Mouse (Mus musculus): ENCODE data around the gene Slc1a3. TPM values are rescaled to one million over a fixed set of nuclear protein-coding genes. Genes with fewer than 3 reads are reported as not detected.

The Slc1a3 gene
- polyA plus RNA-seq, 1 experiment from 2014 or later = 0.47 TPM

- no peak for ATAC-seq (ENCODE audit: low read depth)
- Histone ChIP-seq H3K9ac (ENCODE audit: low read depth, low read length) (no peak overlapping the region), H3K4me1 (ENCODE audit: control insufficient read depth, low read depth, low read length) (no peaks in the 10 kb centered on the region), H3K27ac (ENCODE audit: low read length) (no peak overlapping the region), H3K9me3 (replicated peaks; ENCODE audit: control insufficient read depth, low read length) (no peaks in the 10 kb centered on the region), H3K4me3 (ENCODE audit: low read depth, low read length) (no peak overlapping the region), H3K27me3 (ENCODE audit: control insufficient read depth, insufficient read depth, low read depth, low read length) (no peaks in the 10 kb centered on the region), H3K4me2 (ENCODE audit: low read depth, low read length) (no peak overlapping the region), H3K36me3 (ENCODE audit: control insufficient read depth, insufficient read depth) (no peaks in the 10 kb centered on the region)
- WGBS (ENCODE audit: insufficient replicate concordance) = 74% methylated on average over 4 of the region's 4 CpGs
These were observed 23.7 kb downstream of the Slc1a3 start for GRCm38 (mm10) chr15:8686846-8687245.

- Histone ChIP-seq H3K9me3 (replicated peaks; ENCODE audit: control insufficient read depth, low read length) (no peaks in the 10 kb centered on the region), H3K36me3 (ENCODE audit: control insufficient read depth, insufficient read depth) (no peaks in the 10 kb centered on the region), H3K4me1 (ENCODE audit: control insufficient read depth, low read depth, low read length) (no peaks in the 10 kb centered on the region), H3K27ac (ENCODE audit: low read length) (no peak overlapping the region), H3K4me2 (ENCODE audit: low read depth, low read length) (no peak overlapping the region), H3K4me3 (ENCODE audit: low read depth, low read length) (no peak overlapping the region), H3K27me3 (ENCODE audit: control insufficient read depth, insufficient read depth, low read depth, low read length) (no peaks in the 10 kb centered on the region), H3K9ac (ENCODE audit: low read depth, low read length) (no peak overlapping the region)
- 78% methylated on average over 7 of the region's 7 CpGs for WGBS (ENCODE audit: insufficient replicate concordance)
- ATAC-seq (ENCODE audit: low read depth) = no peak
These were observed 25.1 kb downstream of the Slc1a3 start for GRCm38 (mm10) chr15:8685506-8685905.

- H3K9me3 ChIP-seq (replicated peaks; ENCODE audit: control insufficient read depth, low read length) = no peaks in the 10 kb centered on the region
- no peak for ATAC-seq (ENCODE audit: low read depth)
- no peak overlapping the region for H3K4me3 ChIP-seq (ENCODE audit: low read depth, low read length)
- no peaks in the 10 kb centered on the region for H3K4me1 ChIP-seq (ENCODE audit: control insufficient read depth, low read depth, low read length)
- no peak overlapping the region for H3K9ac ChIP-seq (ENCODE audit: low read depth, low read length)
- WGBS (ENCODE audit: insufficient replicate concordance) = 82% methylated on average over 3 of the region's 3 CpGs
- H3K27me3 ChIP-seq (ENCODE audit: control insufficient read depth, insufficient read depth, low read depth, low read length) = no peaks in the 10 kb centered on the region
- no peak overlapping the region for H3K27ac ChIP-seq (ENCODE audit: low read length)
- H3K36me3 ChIP-seq (ENCODE audit: control insufficient read depth, insufficient read depth) = no peaks in the 10 kb centered on the region
- no peak overlapping the region for H3K4me2 ChIP-seq (ENCODE audit: low read depth, low read length)
These were observed 26.3 kb downstream of the Slc1a3 start for GRCm38 (mm10) chr15:8684263-8684662.

GRCm38 (mm10) chr15:8682871-8683270, 27.7 kb downstream of the Slc1a3 start:
- Histone ChIP-seq H3K9me3 (replicated peaks; ENCODE audit: control insufficient read depth, low read length) (no peaks in the 10 kb centered on the region), H3K36me3 (ENCODE audit: control insufficient read depth, insufficient read depth) (no peaks in the 10 kb centered on the region), H3K4me2 (ENCODE audit: low read depth, low read length) (no peak overlapping the region), H3K27me3 (ENCODE audit: control insufficient read depth, insufficient read depth, low read depth, low read length) (no peaks in the 10 kb centered on the region), H3K4me1 (ENCODE audit: control insufficient read depth, low read depth, low read length) (no peaks in the 10 kb centered on the region), H3K27ac (ENCODE audit: low read length) (no peak overlapping the region), H3K9ac (ENCODE audit: low read depth, low read length) (no peak overlapping the region), H3K4me3 (ENCODE audit: low read depth, low read length) (no peak overlapping the region)
- 76% methylated on average over 3 of the region's 3 CpGs for WGBS (ENCODE audit: insufficient replicate concordance)
- no peak for ATAC-seq (ENCODE audit: low read depth)

- H3K9me3 ChIP-seq (replicated peaks; ENCODE audit: control insufficient read depth, low read length) = no peaks in the 10 kb centered on the region
- no peak overlapping the region for H3K4me2 ChIP-seq (ENCODE audit: low read depth, low read length)
- no peak for ATAC-seq (ENCODE audit: low read depth)
- H3K36me3 ChIP-seq (ENCODE audit: control insufficient read depth, insufficient read depth) = no peaks in the 10 kb centered on the region
- no peaks in the 10 kb centered on the region for H3K4me1 ChIP-seq (ENCODE audit: control insufficient read depth, low read depth, low read length)
- no peaks in the 10 kb centered on the region for H3K27me3 ChIP-seq (ENCODE audit: control insufficient read depth, insufficient read depth, low read depth, low read length)
- 69% methylated on average over 9 of the region's 9 CpGs for WGBS (ENCODE audit: insufficient replicate concordance)
- no peak overlapping the region for H3K9ac ChIP-seq (ENCODE audit: low read depth, low read length)
- no peak overlapping the region for H3K4me3 ChIP-seq (ENCODE audit: low read depth, low read length)
- no peak overlapping the region for H3K27ac ChIP-seq (ENCODE audit: low read length)
These were observed 28.1 kb downstream of the Slc1a3 start for GRCm38 (mm10) chr15:8682421-8682820.

- Histone ChIP-seq H3K27ac (ENCODE audit: low read length) (no peak overlapping the region), H3K4me3 (ENCODE audit: low read depth, low read length) (no peak overlapping the region), H3K9me3 (replicated peaks; ENCODE audit: control insufficient read depth, low read length) (no peaks in the 10 kb centered on the region), H3K9ac (ENCODE audit: low read depth, low read length) (no peak overlapping the region), H3K4me2 (ENCODE audit: low read depth, low read length) (no peak overlapping the region), H3K36me3 (ENCODE audit: control insufficient read depth, insufficient read depth) (no peaks in the 10 kb centered on the region), H3K4me1 (ENCODE audit: control insufficient read depth, low read depth, low read length) (no peaks in the 10 kb centered on the region), H3K27me3 (ENCODE audit: control insufficient read depth, insufficient read depth, low read depth, low read length) (no peaks in the 10 kb centered on the region)
- 73% methylated on average over 7 of the region's 7 CpGs for WGBS (ENCODE audit: insufficient replicate concordance)
- ATAC-seq (ENCODE audit: low read depth) = no peak
These were observed 28.6 kb downstream of the Slc1a3 start for GRCm38 (mm10) chr15:8681971-8682370.

GRCm38 (mm10) chr15:8681009-8681408, 29.6 kb downstream of the Slc1a3 start:
- H3K4me3 ChIP-seq (ENCODE audit: low read depth, low read length) = no peak overlapping the region
- no peak overlapping the region for H3K4me2 ChIP-seq (ENCODE audit: low read depth, low read length)
- no peaks in the 10 kb centered on the region for H3K9me3 ChIP-seq (replicated peaks; ENCODE audit: control insufficient read depth, low read length)
- H3K9ac ChIP-seq (ENCODE audit: low read depth, low read length) = no peak overlapping the region
- H3K36me3 ChIP-seq (ENCODE audit: control insufficient read depth, insufficient read depth) = no peaks in the 10 kb centered on the region
- H3K27me3 ChIP-seq (ENCODE audit: control insufficient read depth, insufficient read depth, low read depth, low read length) = no peaks in the 10 kb centered on the region
- no peak for ATAC-seq (ENCODE audit: low read depth)
- 57% methylated on average over 5 of the region's 5 CpGs for WGBS (ENCODE audit: insufficient replicate concordance)
- H3K27ac ChIP-seq (ENCODE audit: low read length) = no peak overlapping the region
- no peaks in the 10 kb centered on the region for H3K4me1 ChIP-seq (ENCODE audit: control insufficient read depth, low read depth, low read length)

GRCm38 (mm10) chr15:8676959-8677358, 33.6 kb downstream of the Slc1a3 start:
- Histone ChIP-seq H3K4me3 (ENCODE audit: low read depth, low read length) (no peak overlapping the region), H3K4me2 (ENCODE audit: low read depth, low read length) (no peak overlapping the region), H3K9me3 (replicated peaks; ENCODE audit: control insufficient read depth, low read length) (no peaks in the 10 kb centered on the region), H3K27ac (ENCODE audit: low read length) (no peak overlapping the region), H3K36me3 (ENCODE audit: control insufficient read depth, insufficient read depth) (no peaks in the 10 kb centered on the region), H3K27me3 (ENCODE audit: control insufficient read depth, insufficient read depth, low read depth, low read length) (no peaks in the 10 kb centered on the region), H3K9ac (ENCODE audit: low read depth, low read length) (no peak overlapping the region), H3K4me1 (ENCODE audit: control insufficient read depth, low read depth, low read length) (no peaks in the 10 kb centered on the region)
- 81% methylated on average over 2 of the region's 2 CpGs for WGBS (ENCODE audit: insufficient replicate concordance)
- ATAC-seq (ENCODE audit: low read depth) = no peak

- Histone ChIP-seq H3K27ac (ENCODE audit: low read length) (no peak overlapping the region), H3K9ac (ENCODE audit: low read depth, low read length) (no peak overlapping the region), H3K27me3 (ENCODE audit: control insufficient read depth, insufficient read depth, low read depth, low read length) (no peaks in the 10 kb centered on the region), H3K36me3 (ENCODE audit: control insufficient read depth, insufficient read depth) (no peaks in the 10 kb centered on the region), H3K4me3 (ENCODE audit: low read depth, low read length) (no peak overlapping the region), H3K4me2 (ENCODE audit: low read depth, low read length) (no peak overlapping the region), H3K4me1 (ENCODE audit: control insufficient read depth, low read depth, low read length) (no peaks in the 10 kb centered on the region), H3K9me3 (replicated peaks; ENCODE audit: control insufficient read depth, low read length) (no peaks in the 10 kb centered on the region)
- no peak for ATAC-seq (ENCODE audit: low read depth)
- 54% methylated on average over 5 of the region's 5 CpGs for WGBS (ENCODE audit: insufficient replicate concordance)
These were observed 34.3 kb downstream of the Slc1a3 start for GRCm38 (mm10) chr15:8676211-8676691.
